Mouse (Mus musculus) heart, adult 2 months (tissue): ENCODE results near the gene Spock1. TPM values are rescaled to one million over a fixed set of nuclear protein-coding genes. Genes with fewer than 3 reads are reported as not detected.

Source experiments
- DNase-seq, 2 experiments: peaks; one replicate each; pipeline ENCODE4 v3.0.0; 2021
- H3K27ac ChIP-seq: fragments of 200-600 bp; 2 replicates; pipeline ENCODE4 v1.8.1; 2022
- H3K27me3 ChIP-seq: fragments of 200-500 bp; 2 replicates; pipeline ENCODE4 v1.6.1; 2012; ENCODE audit warnings: mild to moderate bottlenecking, low read length, inconsistent platforms, mixed read lengths; ENCODE audit not compliant: control insufficient read depth, insufficient read depth
- H3K36me3 ChIP-seq: fragments of 200-500 bp; 2 replicates; pipeline ENCODE4 v1.6.1; 2012; ENCODE audit warnings: low read length, inconsistent platforms; ENCODE audit not compliant: control insufficient read depth, insufficient read depth
- H3K4me1 ChIP-seq: fragments of 200-500 bp; 2 replicates; pipeline ENCODE4 v1.6.1; 2011; ENCODE audit warnings: low read length; ENCODE audit not compliant: control insufficient read depth, insufficient read depth
- H3K4me3 ChIP-seq: fragments of 200-600 bp; 2 replicates; pipeline ENCODE4 v1.8.1; 2022
- H3K79me2 ChIP-seq: fragments of 200-500 bp; replicated peaks from 2 replicates; pipeline ENCODE4 v1.6.1; 2012; ENCODE audit warnings: mild to moderate bottlenecking, inconsistent platforms, low read length, moderate library complexity, mixed read lengths; ENCODE audit not compliant: control insufficient read depth, insufficient read depth
- H3K9ac ChIP-seq: fragments of 200-500 bp; 2 replicates; pipeline ENCODE4 v1.6.1; 2012; ENCODE audit warnings: low read depth, mild to moderate bottlenecking, control low read depth, inconsistent platforms, low read length, mixed read lengths
- CTCF ChIP-seq: fragments of 200-600 bp; IDR thresholded peaks from 2 replicates; pipeline ENCODE4 v1.8.1; 2022; ENCODE audit warnings: antibody characterized with exemption, mild to moderate bottlenecking, moderate library complexity
- EP300 ChIP-seq: fragments of 200-500 bp; IDR thresholded peaks from 2 replicates; pipeline ENCODE4 v1.6.1; 2011; ENCODE audit warnings: low read depth, low read length, control low read depth; ENCODE audit not compliant: insufficient read depth
- POLR2A ChIP-seq: fragments of 200-500 bp; IDR thresholded peaks from 2 replicates; pipeline ENCODE4 v1.6.1; 2011; ENCODE audit warnings: mild to moderate bottlenecking, low read depth, low read length, control low read depth; ENCODE audit not compliant: insufficient read depth
- WGBS: fragments of 180-500 bp; shearing (Covaris S2); methylation state at CpG from one replicate; pipeline ENCODE4 v1.1.7; 2018; 5-methylcytosine and 5-hydroxymethylcytosine counted together
- intact Hi-C: fragments of 180-260 bp; cut with DNase I; formaldehyde crosslinking; loops from one replicate; pipeline ENCODE4 v1.15.1; 2025
- long read RNA-seq: library from polyadenylated mRNA; stranded (forward); transcript quantifications from one replicate; pipeline ENCODE4 v2.0.0, GENCODE M21; 2021
- polyA plus RNA-seq: library from polyadenylated mRNA; depleted of rRNA; stranded (reverse); fragments of >200 nt; gene quantifications from 2 replicates; pipeline ENCODE4 v1.2.3, GENCODE M21; 2012; rRNA removed
- total RNA-seq, 2 experiments: library from RNA; stranded (reverse); gene quantifications; 2 replicates each; pipeline ENCODE4 v1.2.3; 2021

Gene Spock1
- total RNA-seq (not detected), polyA plus RNA-seq (0.04 and 0.09 TPM in 2 replicates)
- long read RNA-seq = 0 reads

- Histone ChIP-seq H3K4me3 (no peak within 1 kb of the TSS), H3K9ac (no peak within 1 kb of the TSS), H3K36me3 (no peaks in the 10 kb centered on the region), H3K4me1 (peaks cover 1% of the 10 kb centered on the region; the same call in 1 of the 2 replicates), H3K27me3 (peaks cover 7% of the 10 kb centered on the region), H3K27ac (no peak within 1 kb of the TSS), H3K79me2 (no peaks in the 10 kb centered on the region)
- WGBS = 2% methylated on average over 32 of the region's 32 CpGs
- TF ChIP-seq CTCF = peak; percentile 90
- no peak for TF ChIP-seq EP300
- intact Hi-C loops = loop anchor here (1.0 to 2.0 kb wide), 4 partner anchors 141 to 627 kb away; no protein-coding TSS in a partner anchor
- DNase-seq = peak; percentile 71 to 86
Measured at GRCm38 (mm10) chr13:57908266-57908582, at the start of gene Spock1. Spock1 (minus strand) TSS chr13:57908332.

GRCm38 (mm10) chr13:57950091-57950490 is 42.0 kb upstream of the Spock1 start:
- no peak overlapping the region for H3K9ac ChIP-seq
- TF ChIP-seq CTCF (no peak), EP300 (no peak), POLR2A (no peak)
- no peaks in the 10 kb centered on the region for H3K27me3 ChIP-seq
- H3K4me3 ChIP-seq = no peak overlapping the region
- no peak overlapping the region for H3K27ac ChIP-seq
- H3K36me3 ChIP-seq = no peaks in the 10 kb centered on the region
- no peak for DNase-seq
- intact Hi-C loops = no loop called here
- no peaks in the 10 kb centered on the region for H3K4me1 ChIP-seq
- no peaks in the 10 kb centered on the region for H3K79me2 ChIP-seq
- WGBS = 73% methylated on average over 12 of the region's 12 CpGs

- no peak overlapping the region for H3K9ac ChIP-seq
- H3K79me2 ChIP-seq = no peaks in the 10 kb centered on the region
- no peak overlapping the region for H3K27ac ChIP-seq
- no peaks in the 10 kb centered on the region for H3K4me1 ChIP-seq
- TF ChIP-seq CTCF (no peak), POLR2A (no peak), EP300 (no peak)
- intact Hi-C loops = no loop called here
- WGBS = 88% methylated on average over 4 of the region's 4 CpGs
- no peaks in the 10 kb centered on the region for H3K27me3 ChIP-seq
- no peak for DNase-seq
- no peak overlapping the region for H3K4me3 ChIP-seq
- H3K36me3 ChIP-seq = no peaks in the 10 kb centered on the region
Measured at GRCm38 (mm10) chr13:57949513-57949912, 41.4 kb upstream of the Spock1 start.

GRCm38 (mm10) chr13:57945197-57945596 is 37.1 kb upstream of the Spock1 start:
- no peaks in the 10 kb centered on the region; the same call in 1 of the 2 replicates for H3K4me1 ChIP-seq
- H3K79me2 ChIP-seq = no peaks in the 10 kb centered on the region
- DNase-seq = no peak
- H3K9ac ChIP-seq = no peak overlapping the region
- no peaks in the 10 kb centered on the region for H3K36me3 ChIP-seq
- no peaks in the 10 kb centered on the region for H3K27me3 ChIP-seq
- H3K27ac ChIP-seq = no peak overlapping the region
- intact Hi-C loops = no loop called here
- 43% methylated on average over 11 of the region's 11 CpGs for WGBS
- TF ChIP-seq POLR2A = no peak
- no peak for TF ChIP-seq CTCF
- TF ChIP-seq EP300 = no peak
- no peak overlapping the region for H3K4me3 ChIP-seq

- DNase-seq = peak in 1 of 2 experiments; percentile 6
- no peak overlapping the region for H3K4me3 ChIP-seq
- intact Hi-C loops = no loop called here
- 61% methylated on average over 5 of the region's 5 CpGs for WGBS
- H3K36me3 ChIP-seq = no peaks in the 10 kb centered on the region
- H3K27me3 ChIP-seq = no peaks in the 10 kb centered on the region
- H3K79me2 ChIP-seq = no peaks in the 10 kb centered on the region
- H3K27ac ChIP-seq = no peak overlapping the region
- H3K4me1 ChIP-seq = no peaks in the 10 kb centered on the region; the same call in 1 of the 2 replicates
- no peak overlapping the region for H3K9ac ChIP-seq
- TF ChIP-seq CTCF (no peak), POLR2A (no peak)
Measured at GRCm38 (mm10) chr13:57944434-57944833, 36.3 kb upstream of the Spock1 start.

- TF ChIP-seq EP300 (no peak), CTCF (no peak), POLR2A (no peak)
- intact Hi-C loops = no loop called here
Measured at GRCm38 (mm10) chr13:57943900-57944299, 35.8 kb upstream of the Spock1 start.

More at GRCm38 (mm10) chr13:57943900-57944299, 35.8 kb upstream of the Spock1 start:
- no peak overlapping the region for H3K9ac ChIP-seq
- no peaks in the 10 kb centered on the region for H3K79me2 ChIP-seq
- no peaks in the 10 kb centered on the region for H3K36me3 ChIP-seq
- no peak for DNase-seq
- H3K27me3 ChIP-seq = no peaks in the 10 kb centered on the region
- H3K4me1 ChIP-seq = no peaks in the 10 kb centered on the region; the same call in 1 of the 2 replicates
- H3K27ac ChIP-seq = no peak overlapping the region
- no peak overlapping the region for H3K4me3 ChIP-seq
